Mouse (Mus musculus): ENCODE measurements around the gene Pxn. TPM values are rescaled to one million over a fixed set of nuclear protein-coding genes. Genes with fewer than 3 reads are reported as not detected.

The Pxn gene
- 10 to 100 TPM; 18.8 to 20.8 TPM for total RNA-seq (2021)

GRCm38 (mm10) chr5:115506454-115507201, at the start of gene Pxn:
TSS of gene Pxn (plus strand) at chr5:115506676.
- intact Hi-C loops (cut with DNase I) = loop anchor here (1.0 to 5.0 kb wide), 2 partner anchors 32 to 51 kb away; partner anchors contain the start of gene Rplp0
- DNase-seq (ENCODE audit: extremely low spot score in 1 of 2, low spot score in 2 of 2) = peak; percentile 71 to 91

DNA sequence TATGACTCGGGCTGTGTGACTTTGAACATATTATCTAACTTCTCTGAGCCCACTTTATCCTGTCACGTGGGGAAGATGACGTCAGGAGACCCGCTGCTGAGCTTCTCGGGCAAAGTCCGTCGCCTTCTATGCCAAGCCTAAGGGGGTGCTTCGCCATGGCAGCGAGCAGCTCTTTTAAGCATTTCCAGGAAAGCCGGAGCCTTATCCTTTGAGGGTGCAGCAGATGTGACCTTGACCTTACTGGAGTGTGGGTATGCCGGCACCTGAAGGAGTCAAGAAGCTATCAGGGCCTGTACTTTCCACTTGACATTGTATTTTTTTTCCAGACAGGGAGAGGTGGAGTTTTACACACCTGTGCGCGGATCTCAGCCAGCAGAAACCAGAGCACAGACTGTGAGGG, 47.6 kb upstream of the Pxn start:
- no peak for DNase-seq (ENCODE audit: extremely low spot score in 1 of 2, low spot score in 2 of 2)
- intact Hi-C loops (cut with DNase I) = no loop called here

GRCm38 (mm10) chr5:115464408-115465115, 41.9 kb upstream of the Pxn start:
- intact Hi-C loops (cut with DNase I) = no loop called here
- DNase-seq (ENCODE audit: extremely low spot score in 1 of 2, low spot score in 2 of 2) = no peak

GRCm38 (mm10) chr5:115465642-115466420, 40.6 kb upstream of the Pxn start, which contains the start of gene Pla2g1b:
TSS of gene Pla2g1b (plus strand) at chr5:115466262.
- no peak for DNase-seq (ENCODE audit: extremely low spot score in 1 of 2, low spot score in 2 of 2)
- intact Hi-C loops (cut with DNase I) = no loop called here

- intact Hi-C loops (cut with DNase I) = no loop called here
- no peak for DNase-seq (ENCODE audit: extremely low spot score in 1 of 2, low spot score in 2 of 2)
Observed at GRCm38 (mm10) chr5:115469791-115470190, 36.7 kb upstream of the Pxn start.

GRCm38 (mm10) chr5:115470766-115471531, 35.5 kb upstream of the Pxn start:
- intact Hi-C loops (cut with DNase I) = no loop called here
- DNase-seq (ENCODE audit: extremely low spot score in 1 of 2, low spot score in 2 of 2) = no peak

DNA sequence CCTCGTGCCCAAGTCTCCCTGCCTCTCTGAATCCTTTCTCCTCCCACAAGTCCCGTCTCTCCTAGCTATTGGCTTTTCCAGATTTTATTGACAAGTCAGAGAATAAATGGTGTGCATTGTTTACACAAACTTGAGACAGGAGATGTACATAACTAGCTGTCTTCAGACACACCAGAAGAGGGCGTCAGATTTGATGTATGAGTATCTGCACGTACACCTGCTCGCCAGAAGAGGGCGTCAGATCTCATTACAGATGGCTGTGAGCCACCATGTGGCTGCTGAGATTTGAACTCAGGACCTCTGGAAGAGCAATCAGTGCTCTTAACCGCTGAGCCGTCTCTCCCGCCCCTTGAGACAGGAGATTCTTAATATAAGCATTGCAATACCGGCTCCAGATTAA, 33.3 kb upstream of the Pxn start:
- intact Hi-C loops (cut with DNase I) = no loop called here
- DNase-seq (ENCODE audit: extremely low spot score in 1 of 2, low spot score in 2 of 2) = no peak

DNA sequence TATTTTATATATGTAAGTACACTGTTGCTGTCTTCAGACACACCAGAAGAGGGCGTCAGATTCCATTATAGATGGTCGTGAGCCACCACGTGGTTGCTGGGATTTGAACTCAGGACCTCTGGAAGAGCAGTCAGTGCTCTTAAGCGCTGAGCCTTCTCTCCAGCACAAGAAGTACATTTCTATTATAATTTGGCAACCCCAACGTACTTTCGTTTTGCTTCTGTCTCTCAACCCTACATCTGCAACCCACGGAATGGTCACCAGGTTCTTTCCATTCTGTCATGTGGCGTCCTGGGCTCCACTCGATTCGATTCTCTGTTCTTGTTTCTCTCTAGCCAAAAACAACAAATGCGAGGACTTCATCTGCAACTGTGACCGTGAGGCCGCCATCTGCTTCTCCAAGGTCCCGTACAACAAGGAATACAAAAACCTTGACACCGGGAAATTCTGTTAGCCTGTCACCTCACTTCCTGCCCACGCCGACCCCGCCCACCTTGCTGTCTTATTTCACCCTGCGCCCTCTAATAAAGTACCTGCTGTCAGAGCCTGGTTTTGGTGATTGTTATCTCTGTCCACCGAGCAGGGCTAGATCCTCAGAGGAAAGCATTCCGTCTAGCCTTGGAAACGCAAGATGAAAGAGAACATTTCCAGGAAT, 32.2 kb upstream of the Pxn start:
- intact Hi-C loops (cut with DNase I) = no loop called here
- DNase-seq (ENCODE audit: extremely low spot score in 1 of 2, low spot score in 2 of 2) = no peak

GRCm38 (mm10) chr5:115475337-115476106, 31.0 kb upstream of the Pxn start:
- intact Hi-C loops (cut with DNase I) = no loop called here
- peak in 1 of 2 experiments; percentile 53 for DNase-seq (ENCODE audit: extremely low spot score in 1 of 2, low spot score in 2 of 2)

GRCm38 (mm10) chr5:115476107-115476727, 30.3 kb upstream of the Pxn start:
- no peak for DNase-seq (ENCODE audit: extremely low spot score in 1 of 2, low spot score in 2 of 2)
- intact Hi-C loops (cut with DNase I) = no loop called here

- intact Hi-C loops (cut with DNase I) = no loop called here
Observed at GRCm38 (mm10) chr5:115479561-115479960, 26.9 kb upstream of the Pxn start.

GRCm38 (mm10) chr5:115480101-115480500, 26.4 kb upstream of the Pxn start:
- peak in 1 of 2 experiments; percentile 60 for DNase-seq (ENCODE audit: extremely low spot score in 1 of 2, low spot score in 2 of 2)
- intact Hi-C loops (cut with DNase I) = no loop called here

More at GRCm38 (mm10) chr5:115479561-115479960, 26.9 kb upstream of the Pxn start:
- DNase-seq (ENCODE audit: extremely low spot score in 1 of 2, low spot score in 2 of 2) = no peak

DNA sequence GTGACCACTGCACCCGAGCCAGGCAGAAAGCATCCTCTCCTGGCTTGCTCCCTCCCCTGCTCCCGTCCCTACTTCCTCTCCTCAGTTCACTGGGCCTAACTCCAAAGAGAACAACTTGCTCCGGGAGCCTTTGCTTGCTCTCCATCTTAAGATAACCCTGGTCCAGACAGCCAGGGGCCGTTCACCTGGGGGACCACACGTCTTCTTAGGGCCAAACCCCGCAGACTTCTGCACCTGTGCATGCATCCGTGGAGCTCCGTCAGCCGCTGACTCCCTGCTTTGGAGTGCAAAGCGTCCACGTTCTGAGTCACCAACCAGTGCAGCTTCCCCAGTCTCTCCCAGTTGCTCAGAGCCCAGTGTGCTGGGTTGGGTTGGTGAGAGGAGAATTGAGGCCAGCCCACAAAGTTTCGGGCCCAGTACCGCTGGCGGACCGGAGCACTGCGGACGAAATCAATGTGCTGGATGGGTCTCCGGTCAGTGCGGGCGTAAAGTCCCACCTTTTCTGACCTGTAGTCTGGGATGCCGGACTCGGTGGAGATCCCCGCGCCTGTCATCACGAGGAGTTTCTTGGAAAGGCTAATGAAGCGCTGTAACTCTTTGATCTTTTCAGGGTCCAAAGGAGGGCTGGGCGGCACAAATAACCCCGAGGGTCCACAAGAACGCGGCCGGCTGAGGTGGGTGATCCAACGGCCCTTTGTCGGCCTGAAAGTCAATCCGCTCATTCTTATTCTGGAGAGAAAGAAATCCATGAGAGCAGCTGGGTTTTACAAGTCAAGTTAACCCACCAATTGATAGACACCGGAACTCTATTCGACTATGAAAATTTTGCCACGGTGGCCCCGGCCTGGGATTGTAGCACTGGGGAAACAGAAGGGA, 23.8 kb upstream of the Pxn start:
- intact Hi-C loops (cut with DNase I) = no loop called here

DNA sequence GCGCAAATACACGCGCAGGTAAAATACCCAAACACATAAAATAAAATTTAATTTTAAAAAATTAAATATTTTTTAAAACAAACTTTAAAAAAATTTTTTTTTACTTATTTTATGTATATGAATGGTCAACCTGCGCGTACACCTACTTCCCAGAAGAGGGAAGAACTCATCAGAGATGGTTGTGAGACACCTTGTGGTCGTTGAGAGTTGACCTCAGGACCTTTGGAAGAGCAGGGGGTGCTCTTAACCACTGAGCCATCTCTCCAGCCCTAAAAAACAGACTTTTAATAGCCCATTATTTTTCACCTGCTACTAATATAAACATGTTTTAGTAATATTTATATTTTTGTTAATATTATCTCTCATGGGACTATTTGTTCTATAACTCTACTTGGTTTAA, 23.1 kb upstream of the Pxn start:
- DNase-seq (ENCODE audit: extremely low spot score in 1 of 2, low spot score in 2 of 2) = no peak
- intact Hi-C loops (cut with DNase I) = no loop called here

More for the DNA sequence above, 23.8 kb upstream of the Pxn start:
- DNase-seq (ENCODE audit: extremely low spot score in 1 of 2, low spot score in 2 of 2) = no peak

- intact Hi-C loops (cut with DNase I) = no loop called here
- peak; percentile 84 to 92 for DNase-seq (ENCODE audit: extremely low spot score in 1 of 2, low spot score in 2 of 2)
Observed at GRCm38 (mm10) chr5:115483947-115484920, 22.2 kb upstream of the Pxn start, which contains the start of gene Sirt4. TSS of gene Sirt4 (minus strand) at chr5:115484725.

Measured in left cerebral cortex, postnatal 10 days (tissue).